Mouse (Mus musculus): ENCODE measurements around the gene Slc15a4. TPM values are rescaled to one million over a fixed set of nuclear protein-coding genes. Genes with fewer than 3 reads are reported as not detected.
A peak's percentile ranks its signal among the peaks of the same experiment; 100 is the strongest.

Slc15a4 gene
- polyA plus RNA-seq, 1 experiment from 2014 or later: 11.3 TPM

- 59% methylated on average over 5 of the region's 5 CpGs for WGBS (ENCODE audit: insufficient replicate concordance)
- peak; percentile 24; the same call in 1 of the 2 replicates for ATAC-seq
- Histone ChIP-seq H3K4me1 (ENCODE audit: insufficient read depth) (no peaks in the 10 kb centered on the region), H3K9me3 (ENCODE audit: low read length) (no peaks in the 10 kb centered on the region), H3K36me3 (replicated peaks; ENCODE audit: insufficient read depth, low read length) (peaks cover 50% of the 10 kb centered on the region), H3K4me2 (ENCODE audit: low read depth, low read length) (no peak overlapping the region), H3K27me3 (ENCODE audit: insufficient read depth, low read length) (no peaks in the 10 kb centered on the region), H3K27ac (ENCODE audit: low read depth) (no peak overlapping the region), H3K9ac (replicated peaks) (no peak overlapping the region), H3K4me3 (ENCODE audit: low read depth, low read length) (no peak overlapping the region)
- TF ChIP-seq CTCF (IDR thresholded peaks at IDR 0.05; ENCODE audit: low read depth) (0 out of 2 replicates have a peak, but pooled peaks have one; percentile 20), EP300 (IDR thresholded peaks at IDR 0.05; ENCODE audit: low read depth) (no peak)
- DNase-seq: no peak
Observed at GRCm38 (mm10) chr5:127592406-127592805, 40.3 kb downstream of the Slc15a4 start.

- Histone ChIP-seq H3K27me3 (ENCODE audit: insufficient read depth, low read length) (no peaks in the 10 kb centered on the region), H3K27ac (ENCODE audit: low read depth) (no peak overlapping the region), H3K9me3 (ENCODE audit: low read length) (no peaks in the 10 kb centered on the region), H3K4me3 (ENCODE audit: low read depth, low read length) (no peak overlapping the region), H3K36me3 (replicated peaks; ENCODE audit: insufficient read depth, low read length) (peaks cover 9% of the 10 kb centered on the region), H3K4me1 (ENCODE audit: insufficient read depth) (no peaks in the 10 kb centered on the region), H3K9ac (replicated peaks) (no peak overlapping the region), H3K4me2 (ENCODE audit: low read depth, low read length) (no peak overlapping the region)
- DNase-seq: no peak
- 58% methylated on average over 6 of the region's 6 CpGs for WGBS (ENCODE audit: insufficient replicate concordance)
- no peak for ATAC-seq
- peak; percentile 46 for TF ChIP-seq CTCF (IDR thresholded peaks at IDR 0.05; ENCODE audit: low read depth)
- no peak for TF ChIP-seq EP300 (IDR thresholded peaks at IDR 0.05; ENCODE audit: low read depth)
Observed at GRCm38 (mm10) chr5:127587854-127588253, 44.8 kb downstream of the Slc15a4 start.

- Histone ChIP-seq H3K9ac (replicated peaks) (no peak overlapping the region), H3K27me3 (ENCODE audit: insufficient read depth, low read length) (no peaks in the 10 kb centered on the region), H3K4me2 (ENCODE audit: low read depth, low read length) (no peak overlapping the region), H3K4me3 (ENCODE audit: low read depth, low read length) (no peak overlapping the region), H3K27ac (ENCODE audit: low read depth) (no peak overlapping the region), H3K9me3 (ENCODE audit: low read length) (no peaks in the 10 kb centered on the region), H3K4me1 (ENCODE audit: insufficient read depth) (no peaks in the 10 kb centered on the region), H3K36me3 (replicated peaks; ENCODE audit: insufficient read depth, low read length) (no peaks in the 10 kb centered on the region)
- WGBS (ENCODE audit: insufficient replicate concordance): 67% methylated on average over 8 of the region's 8 CpGs
- no peak for DNase-seq
- no peak for ATAC-seq
- peak; percentile 43 for TF ChIP-seq CTCF (IDR thresholded peaks at IDR 0.05; ENCODE audit: low read depth)
- TF ChIP-seq EP300 (IDR thresholded peaks at IDR 0.05; ENCODE audit: low read depth): no peak
Observed at GRCm38 (mm10) chr5:127583658-127584057, 49.0 kb downstream of the Slc15a4 start.

GRCm38 (mm10) chr5:127577419-127577818 is 55.3 kb downstream of the Slc15a4 start:
- H3K4me2 ChIP-seq (ENCODE audit: low read depth, low read length): no peak overlapping the region
- ATAC-seq (no peak), DNase-seq (no peak)
- WGBS (ENCODE audit: insufficient replicate concordance): 47% methylated on average over 8 of the region's 8 CpGs
- H3K27ac ChIP-seq (ENCODE audit: low read depth): no peak overlapping the region
- H3K9ac ChIP-seq (replicated peaks): no peak overlapping the region
- no peaks in the 10 kb centered on the region for H3K27me3 ChIP-seq (ENCODE audit: insufficient read depth, low read length)
- no peak overlapping the region for H3K4me3 ChIP-seq (ENCODE audit: low read depth, low read length)
- no peaks in the 10 kb centered on the region for H3K36me3 ChIP-seq (replicated peaks; ENCODE audit: insufficient read depth, low read length)
- no peaks in the 10 kb centered on the region for H3K9me3 ChIP-seq (ENCODE audit: low read length)
- no peak for TF ChIP-seq EP300 (IDR thresholded peaks at IDR 0.05; ENCODE audit: low read depth)
- peak; percentile 35 for TF ChIP-seq CTCF (IDR thresholded peaks at IDR 0.05; ENCODE audit: low read depth)
- H3K4me1 ChIP-seq (ENCODE audit: insufficient read depth): no peaks in the 10 kb centered on the region

- H3K4me3 ChIP-seq (ENCODE audit: low read depth, low read length): no peak overlapping the region
- ATAC-seq (no peak), DNase-seq (no peak)
- WGBS (ENCODE audit: insufficient replicate concordance): 61% methylated on average over 6 of the region's 6 CpGs
- no peak overlapping the region for H3K9ac ChIP-seq (replicated peaks)
- H3K36me3 ChIP-seq (replicated peaks; ENCODE audit: insufficient read depth, low read length): no peaks in the 10 kb centered on the region
- no peak overlapping the region for H3K27ac ChIP-seq (ENCODE audit: low read depth)
- no peaks in the 10 kb centered on the region for H3K4me1 ChIP-seq (ENCODE audit: insufficient read depth)
- H3K4me2 ChIP-seq (ENCODE audit: low read depth, low read length): no peak overlapping the region
- H3K9me3 ChIP-seq (ENCODE audit: low read length): no peaks in the 10 kb centered on the region
- TF ChIP-seq EP300 (IDR thresholded peaks at IDR 0.05; ENCODE audit: low read depth): no peak
- no peak for TF ChIP-seq CTCF (IDR thresholded peaks at IDR 0.05; ENCODE audit: low read depth)
- H3K27me3 ChIP-seq (ENCODE audit: insufficient read depth, low read length): no peaks in the 10 kb centered on the region
Observed at GRCm38 (mm10) chr5:127567165-127567741, 65.4 kb downstream of the Slc15a4 start.

GRCm38 (mm10) chr5:127561086-127561485 is 71.6 kb downstream of the Slc15a4 start:
- Histone ChIP-seq H3K4me2 (ENCODE audit: low read depth, low read length) (no peak overlapping the region), H3K27me3 (ENCODE audit: insufficient read depth, low read length) (no peaks in the 10 kb centered on the region), H3K4me3 (ENCODE audit: low read depth, low read length) (no peak overlapping the region), H3K4me1 (ENCODE audit: insufficient read depth) (no peaks in the 10 kb centered on the region), H3K36me3 (replicated peaks; ENCODE audit: insufficient read depth, low read length) (no peaks in the 10 kb centered on the region), H3K27ac (ENCODE audit: low read depth) (no peak overlapping the region), H3K9ac (replicated peaks) (no peak overlapping the region), H3K9me3 (ENCODE audit: low read length) (no peaks in the 10 kb centered on the region)
- TF ChIP-seq EP300 (IDR thresholded peaks at IDR 0.05; ENCODE audit: low read depth): no peak
- no peak for TF ChIP-seq CTCF (IDR thresholded peaks at IDR 0.05; ENCODE audit: low read depth)
- 72% methylated on average over 3 of the region's 3 CpGs for WGBS (ENCODE audit: insufficient replicate concordance)
- ATAC-seq (no peak), DNase-seq (no peak)

All from liver, postnatal 0 days (tissue).